Mouse (Mus musculus): ENCODE results near the gene B4galnt1. TPM values are rescaled to one million over a fixed set of nuclear protein-coding genes. Genes with fewer than 3 reads are reported as not detected.
A peak's percentile ranks its signal among the peaks of the same experiment; 100 is the strongest.

Gene B4galnt1
- total and polyA plus RNA-seq, 3 experiments: 24.6 to 66.0 (median 65.8) TPM

GRCm38 (mm10) chr10:127190398-127191190 lies 25.6 kb downstream of the B4galnt1 start:
- no peaks in the 10 kb centered on the region for H3K27me3 ChIP-seq (ENCODE audit: control insufficient read depth in 1 of 2, insufficient read depth in 2 of 2, low read length in 2 of 2)
- peaks cover 11% of the 10 kb centered on the region; the same call in 1 of the 2 replicates for H3K79me2 ChIP-seq (ENCODE audit: control insufficient read depth, insufficient read depth, low read length, poor library complexity)
- no peaks in the 10 kb centered on the region for H3K9me3 ChIP-seq (replicated peaks; ENCODE audit: insufficient read depth, low read length)
- H3K4me3 ChIP-seq (ENCODE audit: control insufficient read depth in 1 of 2, insufficient read depth in 1 of 2, low read depth in 2 of 2, low read length in 2 of 2): peak overlapping the region; percentile 82 to 96
- H3K27ac ChIP-seq (ENCODE audit: control insufficient read depth, low read depth, low read length): peak overlapping the region; percentile 96
- peak overlapping the region; percentile 88 for H3K9ac ChIP-seq (ENCODE audit: control insufficient read depth, low read depth, low read length, poor library complexity, severe bottlenecking)
- H3K36me3 ChIP-seq (ENCODE audit: control insufficient read depth in 1 of 2, insufficient read depth in 2 of 2, low read length in 2 of 2): peaks cover 0 to 30% of the 10 kb centered on the region in 2 experiments; a peak in 2 of 4 replicates
- TF ChIP-seq POLR2AphosphoS5 (IDR thresholded peaks at IDR 0.05; ENCODE audit: borderline replicate concordance, low read depth, low read length): no peak
- no peak for TF ChIP-seq MEF2A (IDR thresholded peaks at IDR 0.05; ENCODE audit: extremely low read depth, insufficient replicate concordance, low read depth, low read length, poor library complexity, severe bottlenecking)
- TF ChIP-seq EP300 (IDR thresholded peaks at IDR 0.05; ENCODE audit: low read depth in 1 of 2, low read length in 2 of 2): peak; percentile 32 to 65; a peak in 3 of 4 replicates
- TF ChIP-seq USF1 (IDR thresholded peaks at IDR 0.05; ENCODE audit: low read depth, low read length): no peak
- TF ChIP-seq TBP (IDR thresholded peaks at IDR 0.05; ENCODE audit: low read depth, low read length): no peak
- no peak for TF ChIP-seq ZNF384 (IDR thresholded peaks at IDR 0.05; ENCODE audit: low read depth, low read length)
- TF ChIP-seq HCFC1 (IDR thresholded peaks at IDR 0.05; ENCODE audit: low read depth, low read length): 0 out of 2 replicates have a peak, but pooled peaks have one; percentile 1
- TF ChIP-seq RCOR1 (IDR thresholded peaks at IDR 0.05; ENCODE audit: low read depth, low read length): no peak
- TF ChIP-seq ZC3H11A (IDR thresholded peaks at IDR 0.05; ENCODE audit: low read depth, low read length): no peak
- TF ChIP-seq MXI1 (IDR thresholded peaks at IDR 0.05; ENCODE audit: low read depth, low read length): no peak
- TF ChIP-seq TAL1 (IDR thresholded peaks at IDR 0.05; ENCODE audit: low read length): peak; percentile 83
- TF ChIP-seq SIN3A (IDR thresholded peaks at IDR 0.05; ENCODE audit: low read length): 0 out of 2 replicates have a peak, but pooled peaks have one; percentile 40
- TF ChIP-seq CHD1 (IDR thresholded peaks at IDR 0.05; ENCODE audit: low read depth, low read length): 0 out of 2 replicates have a peak, but pooled peaks have one; percentile 8
- peak; percentile 75 for TF ChIP-seq GATA1 (IDR thresholded peaks at IDR 0.05; ENCODE audit: low read depth, low read length)
- TF ChIP-seq POLR2A (IDR thresholded peaks at IDR 0.05; ENCODE audit: control insufficient read depth in 1 of 2, insufficient read depth in 1 of 2, low read depth in 1 of 2, low read length in 2 of 2, poor library complexity in 1 of 2): peak in 1 of 2 experiments; percentile 33; a peak in 1 of 4 replicates
- TF ChIP-seq KAT2A (conservative IDR thresholded peaks at IDR 0.05; ENCODE audit: low read depth, low read length): no peak
- no peak for TF ChIP-seq GABPA (IDR thresholded peaks at IDR 0.05; ENCODE audit: low read depth, low read length)
- TF ChIP-seq POLR2AphosphoS2 (IDR thresholded peaks at IDR 0.05; ENCODE audit: low read length): no peak
- TF ChIP-seq MAZ (IDR thresholded peaks at IDR 0.05; ENCODE audit: low read depth, low read length): peak; percentile 50
- peak; percentile 74 for TF ChIP-seq TCF12 (IDR thresholded peaks at IDR 0.05; ENCODE audit: low read depth, low read length)
- peak; percentile 53; the same call in 1 of the 2 replicates for TF ChIP-seq ETS1 (IDR thresholded peaks at IDR 0.05; ENCODE audit: low read depth, low read length)
- TF ChIP-seq ELF1 (IDR thresholded peaks at IDR 0.05; ENCODE audit: low read depth, low read length): no peak
- 0 out of 2 replicates have a peak, but pooled peaks have one; percentile 60 for TF ChIP-seq UBTF (IDR thresholded peaks at IDR 0.05; ENCODE audit: borderline replicate concordance, insufficient read depth, low read depth, low read length)
- TF ChIP-seq CHD2 (IDR thresholded peaks at IDR 0.05; ENCODE audit: low read length): no peak
- TF ChIP-seq ZKSCAN1 (IDR thresholded peaks at IDR 0.05; ENCODE audit: low read depth, low read length): no peak
- TF ChIP-seq SMC3 (IDR thresholded peaks at IDR 0.05; ENCODE audit: low read depth, low read length): no peak
- H3K4me1 ChIP-seq (ENCODE audit: control insufficient read depth in 1 of 2, insufficient read depth in 2 of 2, low read length in 2 of 2): peaks cover 2 to 34% of the 10 kb centered on the region in 2 experiments; a peak in 3 of 4 replicates
- peak; percentile 61 for DNase-seq (ENCODE audit: low read depth, low spot score)

Measured in MEL (cell line).